Mouse (Mus musculus): ENCODE results near the gene Clcnkb. TPM values are rescaled to one million over a fixed set of nuclear protein-coding genes. Genes with fewer than 3 reads are reported as not detected.

Clcnkb gene
- polyA plus RNA-seq, 1 experiment from 2014 or later, result 0.99 TPM

GRCm38 (mm10) chr4:141379674-141380073 lies 36.1 kb downstream of the Clcnkb start:
- Histone ChIP-seq H3K4me1 (peaks cover 14% of the 10 kb centered on the region), H3K4me2 (no peak overlapping the region), H3K36me3 (no peaks in the 10 kb centered on the region), H3K27ac (replicated peaks) (no peak overlapping the region), H3K27me3 (replicated peaks) (peaks cover 57% of the 10 kb centered on the region), H3K9me3 (no peaks in the 10 kb centered on the region), H3K9ac (no peak overlapping the region), H3K4me3 (no peak overlapping the region)
- 66% methylated on average over 8 of the region's 8 CpGs for WGBS
- ATAC-seq (ENCODE audit: extremely low read depth, insufficient number of reproducible peaks, low FRiP score, low TSS enrichment), result no peak

GRCm38 (mm10) chr4:141372426-141372825 lies 43.4 kb downstream of the Clcnkb start:
- no peak for ATAC-seq (ENCODE audit: extremely low read depth, insufficient number of reproducible peaks, low FRiP score, low TSS enrichment)
- Histone ChIP-seq H3K36me3 (no peaks in the 10 kb centered on the region), H3K27me3 (replicated peaks) (peaks cover 36% of the 10 kb centered on the region), H3K27ac (replicated peaks) (no peak overlapping the region), H3K4me2 (no peak overlapping the region), H3K4me3 (no peak overlapping the region), H3K9me3 (no peaks in the 10 kb centered on the region), H3K9ac (no peak overlapping the region), H3K4me1 (peaks cover 11% of the 10 kb centered on the region)
- 83% methylated on average over 5 of the region's 5 CpGs for WGBS

DNA sequence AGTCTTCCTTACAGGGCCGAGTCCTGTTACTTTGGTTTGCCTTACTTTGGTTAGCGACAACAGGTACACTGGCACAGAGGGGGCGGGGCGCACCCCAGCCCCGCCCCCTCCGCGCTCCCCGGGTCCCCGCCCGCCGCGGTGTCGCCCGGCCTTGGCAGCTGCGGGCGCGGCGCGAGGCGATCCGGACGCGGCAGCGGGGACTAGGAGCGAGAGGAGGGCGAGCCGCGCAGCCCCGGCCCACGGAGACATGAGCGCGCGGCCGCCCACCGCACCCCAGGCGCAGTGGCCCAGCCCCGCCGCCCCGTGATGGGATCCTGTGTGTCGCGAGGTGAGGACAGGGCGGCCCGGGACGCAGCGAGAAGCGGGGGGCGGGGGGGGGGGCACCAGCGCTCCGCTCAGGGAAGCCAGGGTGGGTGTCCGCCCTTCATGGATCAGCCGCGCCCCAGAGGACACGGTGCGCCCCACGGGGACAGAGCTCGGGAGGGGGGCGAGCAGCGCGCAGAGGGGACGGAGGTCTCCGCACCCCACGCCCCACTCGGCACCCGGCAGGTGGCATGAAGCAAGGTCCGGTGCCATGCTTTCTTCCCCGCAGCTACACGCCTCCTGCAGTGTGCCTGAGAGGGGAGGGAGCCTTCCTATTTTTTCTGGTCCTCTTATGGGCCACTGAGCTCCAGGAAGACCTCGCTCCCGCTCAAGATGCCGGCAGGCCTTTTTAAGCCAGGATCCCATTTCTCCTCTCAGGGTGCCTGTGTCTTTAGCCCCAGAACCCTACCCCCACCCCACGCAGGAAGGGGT lies 47.6 kb downstream of the Clcnkb start, which contains the start of gene Fam131c:
Gene Fam131c, plus strand, starts transcription at position 224 of the 795 bp plus-strand sequence.
- no peak for ATAC-seq (ENCODE audit: extremely low read depth, insufficient number of reproducible peaks, low FRiP score, low TSS enrichment)
- H3K4me3 ChIP-seq, result peak within 1 kb of the TSS; percentile 65
- H3K9ac ChIP-seq, result peak within 1 kb of the TSS; percentile 84
- H3K4me1 ChIP-seq, result peaks cover 13% of the 10 kb centered on the region
- H3K4me2 ChIP-seq, result peak within 1 kb of the TSS; percentile 96
- 1% methylated on average over 58 of the region's 71 CpGs for WGBS
- H3K27ac ChIP-seq (replicated peaks), result no peak within 1 kb of the TSS
- H3K9me3 ChIP-seq, result no peaks in the 10 kb centered on the region
- peaks cover 70% of the 10 kb centered on the region for H3K27me3 ChIP-seq (replicated peaks)
- no peaks in the 10 kb centered on the region for H3K36me3 ChIP-seq

DNA sequence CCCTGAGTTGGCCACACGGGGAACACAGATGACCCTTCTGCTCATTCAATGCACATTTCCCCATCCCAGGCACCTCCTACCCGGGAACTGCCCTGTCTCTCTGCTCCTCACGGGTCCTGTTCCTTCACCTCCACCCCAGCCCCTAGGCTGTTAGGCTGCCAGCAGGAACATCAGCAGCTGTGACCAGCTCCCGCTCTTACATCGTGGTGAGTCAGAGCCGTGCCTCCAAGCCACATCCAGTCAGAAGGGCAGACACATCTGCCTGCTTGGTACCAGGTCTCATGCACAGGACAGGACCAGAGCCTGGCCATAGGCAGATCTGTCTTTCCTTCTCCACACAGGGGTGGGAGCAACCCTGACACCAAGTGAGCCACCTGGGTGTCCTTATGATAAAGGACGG lies 49.9 kb downstream of the Clcnkb start:
- H3K9ac ChIP-seq, result no peak overlapping the region
- WGBS, result 43% methylated on average over 7 of the region's 7 CpGs

GRCm38 (mm10) chr4:141365126-141365525 lies 50.7 kb downstream of the Clcnkb start:
- WGBS, result 54% methylated on average over 8 of the region's 8 CpGs
- Histone ChIP-seq H3K27me3 (replicated peaks) (peaks cover 73% of the 10 kb centered on the region), H3K4me3 (no peak overlapping the region), H3K27ac (replicated peaks) (no peak overlapping the region), H3K4me2 (no peak overlapping the region), H3K4me1 (peaks cover 22% of the 10 kb centered on the region), H3K9ac (0 out of 2 replicates have a peak overlapping the region, but pooled peaks have one; percentile 7), H3K36me3 (no peaks in the 10 kb centered on the region), H3K9me3 (no peaks in the 10 kb centered on the region)
- no peak for ATAC-seq (ENCODE audit: extremely low read depth, insufficient number of reproducible peaks, low FRiP score, low TSS enrichment)

More for the DNA sequence above, 49.9 kb downstream of the Clcnkb start:
- H3K4me3 ChIP-seq, result no peak overlapping the region
- H3K27me3 ChIP-seq (replicated peaks), result peaks cover 73% of the 10 kb centered on the region
- no peak overlapping the region for H3K4me2 ChIP-seq
- no peaks in the 10 kb centered on the region for H3K36me3 ChIP-seq
- no peak overlapping the region for H3K27ac ChIP-seq (replicated peaks)
- no peak for ATAC-seq (ENCODE audit: extremely low read depth, insufficient number of reproducible peaks, low FRiP score, low TSS enrichment)
- no peaks in the 10 kb centered on the region for H3K9me3 ChIP-seq
- peaks cover 22% of the 10 kb centered on the region for H3K4me1 ChIP-seq

DNA sequence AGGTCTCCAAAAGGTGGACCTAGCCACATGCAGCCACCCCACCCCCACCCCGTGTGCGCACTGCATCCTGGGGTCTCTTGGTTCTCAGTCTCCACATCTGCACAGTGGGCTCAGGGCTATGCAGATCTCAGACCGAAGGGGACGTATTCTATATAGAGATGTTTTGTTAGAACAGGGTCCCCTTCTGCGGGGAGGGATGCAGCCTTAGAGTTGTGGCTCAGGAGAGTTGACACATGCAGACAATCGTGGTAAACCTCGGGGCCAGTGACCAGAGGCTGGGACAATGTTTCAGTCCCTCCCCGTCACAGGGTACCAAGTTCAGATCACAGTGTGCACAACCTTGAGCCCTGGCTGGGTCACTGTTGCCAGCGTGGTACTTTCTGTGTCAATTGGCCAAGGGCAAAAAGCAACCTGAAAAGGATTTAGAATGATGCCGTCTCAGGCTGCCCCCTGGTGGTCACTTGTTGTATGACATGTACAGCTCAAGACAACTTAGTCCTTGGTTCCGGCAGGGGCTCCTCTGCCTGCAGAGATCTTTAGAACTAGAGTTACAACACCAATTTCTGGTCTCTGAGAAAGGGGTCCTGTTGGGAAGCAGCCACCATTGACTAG lies 52.8 kb downstream of the Clcnkb start:
- Histone ChIP-seq H3K4me2 (peak overlapping the region; percentile 18; the same call in 1 of the 2 replicates), H3K4me3 (no peak overlapping the region), H3K27ac (replicated peaks) (no peak overlapping the region), H3K36me3 (no peaks in the 10 kb centered on the region), H3K9me3 (no peaks in the 10 kb centered on the region), H3K9ac (no peak overlapping the region), H3K27me3 (replicated peaks) (peaks cover 54% of the 10 kb centered on the region), H3K4me1 (peaks cover 17% of the 10 kb centered on the region)
- no peak for ATAC-seq (ENCODE audit: extremely low read depth, insufficient number of reproducible peaks, low FRiP score, low TSS enrichment)
- WGBS, result 28% methylated on average over 11 of the region's 11 CpGs

DNA sequence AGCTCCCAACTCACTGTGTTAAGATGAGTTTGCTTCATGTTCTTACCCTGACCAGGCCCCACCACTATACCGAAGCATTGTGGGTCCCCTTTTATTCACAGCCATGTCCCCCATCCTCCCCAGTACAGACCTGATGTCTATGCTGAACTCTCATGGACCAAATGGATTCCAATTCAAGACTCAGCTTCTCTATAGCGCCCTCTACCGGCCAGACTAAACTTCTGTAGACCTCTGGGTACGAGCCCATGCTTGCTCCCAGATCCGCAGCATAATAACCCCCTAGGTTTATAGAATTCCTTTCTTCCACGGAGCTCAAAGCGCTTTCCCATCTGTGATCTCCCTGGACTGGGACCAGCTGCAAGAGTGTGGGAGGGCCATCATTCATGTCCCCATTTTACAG lies 55.0 kb downstream of the Clcnkb start:
- Histone ChIP-seq H3K27me3 (replicated peaks) (peaks cover 32% of the 10 kb centered on the region), H3K9ac (no peak overlapping the region), H3K4me2 (no peak overlapping the region), H3K4me3 (no peak overlapping the region), H3K27ac (replicated peaks) (no peak overlapping the region), H3K4me1 (peaks cover 8% of the 10 kb centered on the region; the same call in 1 of the 2 replicates), H3K36me3 (no peaks in the 10 kb centered on the region), H3K9me3 (0 out of 2 replicates have a peak, but pooled peaks cover 4% of the 10 kb centered on the region)
- 40% methylated on average over 7 of the region's 7 CpGs for WGBS
- ATAC-seq (ENCODE audit: extremely low read depth, insufficient number of reproducible peaks, low FRiP score, low TSS enrichment), result no peak

- H3K9me3 ChIP-seq, result 0 out of 2 replicates have a peak, but pooled peaks cover 4% of the 10 kb centered on the region
- no peak for ATAC-seq (ENCODE audit: extremely low read depth, insufficient number of reproducible peaks, low FRiP score, low TSS enrichment)
- H3K27me3 ChIP-seq (replicated peaks), result peaks cover 16% of the 10 kb centered on the region
- no peak overlapping the region for H3K9ac ChIP-seq
- H3K27ac ChIP-seq (replicated peaks), result no peak overlapping the region
- peaks cover 8% of the 10 kb centered on the region; the same call in 1 of the 2 replicates for H3K4me1 ChIP-seq
- no peak overlapping the region for H3K4me2 ChIP-seq
- 74% methylated on average over 6 of the region's 6 CpGs for WGBS
- no peak overlapping the region for H3K4me3 ChIP-seq
- H3K36me3 ChIP-seq, result no peaks in the 10 kb centered on the region
Measured at GRCm38 (mm10) chr4:141359222-141359621, 56.6 kb downstream of the Clcnkb start.

GRCm38 (mm10) chr4:141357811-141358210 lies 58.0 kb downstream of the Clcnkb start:
- Histone ChIP-seq H3K36me3 (no peaks in the 10 kb centered on the region), H3K4me3 (no peak overlapping the region), H3K27me3 (replicated peaks) (peaks cover 6% of the 10 kb centered on the region; the same call in 1 of the 2 replicates), H3K27ac (replicated peaks) (no peak overlapping the region), H3K4me2 (no peak overlapping the region), H3K4me1 (peaks cover 5% of the 10 kb centered on the region; the same call in 1 of the 2 replicates), H3K9me3 (0 out of 2 replicates have a peak, but pooled peaks cover 4% of the 10 kb centered on the region), H3K9ac (no peak overlapping the region)
- ATAC-seq (ENCODE audit: extremely low read depth, insufficient number of reproducible peaks, low FRiP score, low TSS enrichment), result no peak
